Mouse (Mus musculus) heart, postnatal 25 days (tissue): ENCODE results near the gene Elovl3. TPM values are rescaled to one million over a fixed set of nuclear protein-coding genes. Genes with fewer than 3 reads are reported as not detected.
"Not testable (repeated sequence)": the region's sequence is repeated elsewhere in the genome, so short reads cannot be mapped to it uniquely, and the experiment has no call there.

ENCODE experiments used
- DNase-seq: peaks from one replicate; pipeline ENCODE4 v3.0.0; 2022; ENCODE audit warnings: low spot score
- intact Hi-C: fragments of 180-260 bp; cut with DNase I; formaldehyde crosslinking; loops from one replicate; pipeline ENCODE4 v1.15.1; 2025
- total RNA-seq, 2 experiments: library from RNA; stranded (reverse); gene quantifications; 2 replicates each; pipeline ENCODE4 v1.2.3; 2021

Elovl3 gene
- total RNA-seq, 2 experiments from 2014 or later = 0.22 TPM; not detected in 1

GRCm38 (mm10) chr19:46132577-46132976, 880 bp downstream of the Elovl3 start:
- DNase-seq = no peak
- intact Hi-C loops = no loop called here

GRCm38 (mm10) chr19:46135297-46135696, 3.6 kb downstream of the Elovl3 start:
- DNase-seq = peak; percentile 56
- intact Hi-C loops = no loop called here

- peak; percentile 15 for DNase-seq
- intact Hi-C loops = no loop called here
Measured at GRCm38 (mm10) chr19:46135789-46136638, 4.3 kb downstream of the Elovl3 start.

GRCm38 (mm10) chr19:46136639-46137580, 5.2 kb downstream of the Elovl3 start:
- DNase-seq = peak; percentile 20
- intact Hi-C loops = no loop called here

- no peak for DNase-seq
- intact Hi-C loops = no loop called here
Measured at GRCm38 (mm10) chr19:46140324-46140723, 8.6 kb downstream of the Elovl3 start.

GRCm38 (mm10) chr19:46141091-46141490, 9.4 kb downstream of the Elovl3 start:
- intact Hi-C loops = no loop called here
- DNase-seq = no peak

- intact Hi-C loops = no loop called here
- DNase-seq = no peak
Measured at GRCm38 (mm10) chr19:46147511-46148371, 16.0 kb downstream of the Elovl3 start, which contains the start of gene Pitx3. Pitx3 (minus strand) TSS chr19:46148326.

GRCm38 (mm10) chr19:46148372-46148760, 16.7 kb downstream of the Elovl3 start:
- intact Hi-C loops = no loop called here
- DNase-seq = peak; percentile 78

GRCm38 (mm10) chr19:46149091-46149490, 17.4 kb downstream of the Elovl3 start:
- intact Hi-C loops = no loop called here
- DNase-seq = no peak

GRCm38 (mm10) chr19:46152127-46152803, 20.6 kb downstream of the Elovl3 start, which contains the start of gene Gbf1:
Gbf1 (plus strand) TSS chr19:46152509.
- DNase-seq = peak; percentile 96
- intact Hi-C loops = no loop called here

GRCm38 (mm10) chr19:46165950-46166349, 34.3 kb downstream of the Elovl3 start:
- intact Hi-C loops = no loop called here
- no peak for DNase-seq

- DNase-seq, intact Hi-C loops: not testable (repeated sequence)
Measured at GRCm38 (mm10) chr19:46167169-46167568, 35.5 kb downstream of the Elovl3 start.

- DNase-seq = no peak
- intact Hi-C loops = no loop called here
Measured at GRCm38 (mm10) chr19:46169396-46169795, 37.7 kb downstream of the Elovl3 start.

- DNase-seq = no peak
- intact Hi-C loops = no loop called here
Measured at GRCm38 (mm10) chr19:46169913-46170312, 38.2 kb downstream of the Elovl3 start.

- intact Hi-C loops = no loop called here
- no peak for DNase-seq
Measured at GRCm38 (mm10) chr19:46172541-46172940, 40.8 kb downstream of the Elovl3 start.

- no peak for DNase-seq
- intact Hi-C loops = loop anchor here (5.0 kb wide), 1 partner anchor 72 kb away; no protein-coding TSS in a partner anchor
Measured at GRCm38 (mm10) chr19:46175173-46175572, 43.5 kb downstream of the Elovl3 start.

- intact Hi-C loops = loop anchor here (5.0 kb wide), 1 partner anchor 70 kb away; no protein-coding TSS in a partner anchor
- DNase-seq = no peak
Measured at GRCm38 (mm10) chr19:46177046-46177445, 45.3 kb downstream of the Elovl3 start.

GRCm38 (mm10) chr19:46180274-46180673, 48.6 kb downstream of the Elovl3 start:
- no peak for DNase-seq
- intact Hi-C loops = no loop called here

GRCm38 (mm10) chr19:46182241-46182640, 50.5 kb downstream of the Elovl3 start:
- intact Hi-C loops = no loop called here
- DNase-seq = no peak
